Mouse (Mus musculus) kidney, adult 2 months (tissue): ENCODE data around the gene Xab2. TPM values are rescaled to one million over a fixed set of nuclear protein-coding genes. Genes with fewer than 3 reads are reported as not detected.
A peak's percentile ranks its signal among the peaks of the same experiment; 100 is the strongest.

Experiments used
- DNase-seq: peaks from one replicate; pipeline ENCODE4 v3.0.0; 2021
- H3K27ac ChIP-seq: fragments of 200-500 bp; 2 replicates; pipeline ENCODE4 v1.5.1; 2012; ENCODE audit warnings: low read depth, low read length, control low read depth, inconsistent platforms; ENCODE audit not compliant: insufficient read depth
- H3K27me3 ChIP-seq: fragments of 200-500 bp; replicated peaks from 2 replicates; pipeline ENCODE4 v1.6.1; 2012; ENCODE audit warnings: mild to moderate bottlenecking, moderate library complexity, low read length, inconsistent platforms; ENCODE audit not compliant: control insufficient read depth, insufficient read depth
- H3K36me3 ChIP-seq: fragments of 200-500 bp; 2 replicates; pipeline ENCODE4 v1.6.1; 2012; ENCODE audit warnings: mild to moderate bottlenecking, moderate library complexity, low read length, inconsistent platforms; ENCODE audit not compliant: control insufficient read depth, insufficient read depth
- H3K4me1 ChIP-seq: fragments of 200-500 bp; 2 replicates; pipeline ENCODE4 v1.6.1; 2011; ENCODE audit warnings: low read length; ENCODE audit not compliant: control insufficient read depth, insufficient read depth
- H3K4me3 ChIP-seq: fragments of 200-500 bp; 2 replicates; pipeline ENCODE4 v1.5.1; 2011; ENCODE audit warnings: mild to moderate bottlenecking, low read depth, low read length, control low read depth; ENCODE audit not compliant: insufficient read depth
- CTCF ChIP-seq: fragments of 200-500 bp; conservative IDR thresholded peaks from 2 replicates; pipeline ENCODE4 v1.5.1; 2011; ENCODE audit warnings: low read depth, mild to moderate bottlenecking, control low read depth, low read length, moderate library complexity, mixed read lengths; ENCODE audit not compliant: insufficient read depth, insufficient read length
- POLR2A ChIP-seq: fragments of 200-500 bp; IDR thresholded peaks from one replicate; pipeline ENCODE4 v1.6.1; 2011; ENCODE audit warnings: low read depth, low read length, control low read depth
- WGBS: fragments of 180-500 bp; shearing (Covaris S2); methylation state at CpG from one replicate; pipeline ENCODE4 v1.1.7; 2018; 5-methylcytosine and 5-hydroxymethylcytosine counted together
- polyA plus RNA-seq: library from polyadenylated mRNA; depleted of rRNA; stranded (reverse); fragments of >200 nt; gene quantifications from 2 replicates; pipeline ENCODE4 v1.2.3, GENCODE M21; 2012; rRNA removed

Xab2 gene
- polyA plus RNA-seq, 1 experiment, result 44.8 TPM

DNA sequence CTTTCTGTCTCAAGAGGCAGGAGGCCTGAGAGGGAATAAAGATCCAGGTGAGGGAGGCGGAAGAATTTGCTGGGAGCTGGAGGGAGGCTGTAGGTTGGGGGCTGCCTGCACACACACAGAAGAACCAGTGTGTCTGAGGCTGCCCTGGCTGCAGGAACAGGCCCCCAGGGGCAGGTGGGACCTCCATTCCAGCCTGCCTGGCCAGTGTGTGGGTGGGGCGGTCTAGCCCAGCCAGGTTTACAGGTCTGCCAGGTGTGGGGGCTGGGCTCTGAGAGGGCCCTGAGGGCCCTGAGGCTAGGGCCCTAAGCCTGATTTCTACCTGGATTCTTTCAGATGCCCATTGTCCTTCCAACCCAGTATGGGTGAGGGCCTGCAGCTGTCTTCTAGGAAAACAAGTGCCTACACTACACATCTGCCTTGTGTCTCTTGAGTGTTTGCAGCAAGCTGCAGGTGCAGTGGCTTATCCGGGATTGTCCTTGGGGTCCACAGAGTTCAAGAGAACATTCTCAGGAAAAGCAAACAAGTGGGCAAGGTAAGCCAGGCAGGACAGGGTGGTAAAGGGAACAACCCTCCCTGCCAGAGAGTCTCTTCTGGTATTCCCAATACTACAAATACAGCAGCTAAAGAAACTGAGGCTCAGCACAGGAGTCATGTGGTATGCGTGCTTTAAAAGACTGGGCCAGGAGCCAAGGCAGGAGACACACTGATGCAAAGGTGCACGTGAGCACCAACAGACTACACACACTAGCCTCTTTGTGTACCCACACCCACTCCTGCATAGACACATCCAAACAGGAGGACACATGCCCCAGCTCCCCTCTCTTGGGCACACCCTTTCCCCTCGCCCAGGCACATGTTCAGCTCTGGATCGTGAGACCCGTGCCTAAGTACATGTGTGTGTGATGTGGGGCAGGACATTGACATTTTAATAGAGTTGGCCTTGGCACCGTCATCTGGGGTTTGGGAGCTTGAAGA lies 41.4 kb downstream of the Xab2 start:
- Histone ChIP-seq H3K4me1 (no peaks in the 10 kb centered on the region), H3K27me3 (no peaks in the 10 kb centered on the region), H3K27ac (no peak overlapping the region), H3K4me3 (no peak overlapping the region), H3K36me3 (no peaks in the 10 kb centered on the region)
- no peak for DNase-seq
- TF ChIP-seq CTCF (no peak), POLR2A (no peak)
- WGBS, result 74% methylated on average over 9 of the region's 9 CpGs

DNA sequence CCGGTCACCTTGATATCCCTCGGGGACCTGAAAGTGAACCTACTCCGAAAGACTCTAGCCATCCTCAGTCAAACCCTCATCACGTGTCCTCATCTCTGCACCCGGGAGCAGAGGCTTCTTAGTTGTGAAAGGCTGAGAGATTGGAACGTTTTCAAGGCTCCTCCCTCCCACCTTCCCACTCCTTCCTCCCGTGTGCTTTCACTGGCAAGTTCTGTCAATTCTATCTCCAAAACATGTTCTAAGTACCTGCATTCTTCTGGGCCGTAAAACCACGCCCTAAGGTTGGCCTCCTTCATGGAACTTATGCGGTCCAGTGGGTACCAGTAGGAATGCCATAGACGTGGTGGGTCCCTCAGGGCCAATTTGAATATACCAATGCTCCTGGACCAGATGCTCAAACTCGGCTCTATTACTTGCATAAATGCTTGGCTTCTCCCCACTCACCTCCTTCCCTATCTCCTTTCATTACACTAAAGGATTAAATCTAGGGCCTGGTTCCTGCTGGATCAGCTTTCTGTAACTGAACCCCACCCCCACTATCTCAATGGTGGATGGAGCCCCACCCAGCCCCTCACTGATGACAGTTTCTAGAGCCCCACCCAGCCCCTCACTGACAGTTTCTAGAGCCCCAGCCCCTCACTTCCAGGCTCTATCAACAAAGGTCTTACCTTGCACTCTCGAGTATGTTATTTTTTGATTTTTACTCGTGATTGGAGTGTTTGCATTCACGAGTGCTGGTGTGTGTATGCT lies 44.7 kb downstream of the Xab2 start:
- Histone ChIP-seq H3K27ac (no peak overlapping the region), H3K36me3 (no peaks in the 10 kb centered on the region), H3K27me3 (no peaks in the 10 kb centered on the region), H3K4me3 (no peak overlapping the region), H3K4me1 (no peaks in the 10 kb centered on the region)
- 65% methylated on average over 15 of the region's 15 CpGs for WGBS
- TF ChIP-seq POLR2A, result no peak
- TF ChIP-seq CTCF, result no peak
- DNase-seq, result no peak

DNA sequence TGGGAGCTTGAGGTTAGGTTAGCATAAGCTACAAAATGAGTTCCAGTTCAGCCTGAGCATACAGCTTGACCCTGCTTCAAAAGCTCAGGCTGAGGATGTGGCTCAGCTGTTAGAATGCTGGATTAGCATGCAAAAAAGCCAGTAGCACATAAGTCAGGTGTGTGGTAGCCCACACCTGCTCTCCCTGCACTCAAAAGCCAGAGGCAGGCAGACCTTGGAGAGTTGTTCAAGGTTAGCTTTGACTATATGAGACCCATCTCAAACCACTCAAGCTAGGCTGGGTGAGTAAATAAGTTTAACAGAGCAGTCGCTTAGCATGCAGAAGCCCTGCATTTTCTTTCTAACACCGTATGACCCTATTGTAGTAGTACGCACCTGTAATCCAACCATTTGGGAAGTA lies 46.6 kb downstream of the Xab2 start:
- no peak for TF ChIP-seq POLR2A
- TF ChIP-seq CTCF, result no peak
- no peak overlapping the region for H3K27ac ChIP-seq
- 88% methylated on average over 3 of the region's 3 CpGs for WGBS

DNA sequence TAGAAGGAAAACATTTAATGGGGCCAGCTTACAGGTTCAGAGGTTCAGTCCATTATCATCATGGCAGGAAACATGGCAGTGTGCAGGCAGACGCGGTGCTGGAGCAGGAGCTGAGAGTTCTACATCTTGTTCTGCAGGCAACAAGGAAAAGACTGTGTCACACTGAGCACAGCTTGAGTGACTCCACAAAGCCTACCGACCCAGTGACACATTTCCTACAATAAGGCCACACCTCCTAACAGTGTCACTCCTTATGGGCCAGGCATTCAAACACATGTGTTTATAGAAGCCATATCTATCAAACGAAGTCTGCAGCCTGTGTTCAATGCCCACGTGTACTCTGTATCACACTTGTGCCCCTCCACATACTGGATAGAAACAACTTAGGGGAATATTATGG lies 51.3 kb downstream of the Xab2 start:
- DNase-seq, result no peak
- Histone ChIP-seq H3K4me1 (peaks cover 14% of the 10 kb centered on the region), H3K36me3 (no peaks in the 10 kb centered on the region), H3K27ac (no peak overlapping the region), H3K4me3 (no peak overlapping the region), H3K27me3 (no peaks in the 10 kb centered on the region)
- TF ChIP-seq POLR2A (no peak), CTCF (no peak)
- 89% methylated on average over 5 of the region's 5 CpGs for WGBS

More for the DNA sequence above, 46.6 kb downstream of the Xab2 start:
- H3K4me3 ChIP-seq, result no peak overlapping the region
- no peaks in the 10 kb centered on the region for H3K4me1 ChIP-seq
- DNase-seq, result no peak
- no peaks in the 10 kb centered on the region for H3K36me3 ChIP-seq
- H3K27me3 ChIP-seq, result no peaks in the 10 kb centered on the region

DNA sequence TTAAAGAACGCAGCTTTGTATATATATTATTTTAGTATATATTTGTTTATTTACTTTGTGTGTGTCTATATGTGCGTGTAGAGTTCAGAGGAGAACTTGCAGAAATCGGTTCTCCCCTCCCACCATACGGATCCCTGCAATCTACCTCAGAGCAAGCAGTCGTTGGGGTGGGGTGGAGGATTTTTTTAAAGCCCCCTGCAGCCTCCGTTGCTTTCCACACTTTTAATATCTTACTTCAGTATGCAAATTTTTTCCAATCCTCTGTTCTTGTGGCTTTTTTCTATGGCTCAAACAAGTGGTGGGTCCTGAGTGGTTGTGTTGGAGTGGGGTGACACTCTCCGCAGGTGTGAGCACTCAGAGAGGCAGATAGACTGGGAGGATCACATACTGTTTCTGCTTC lies 52.7 kb downstream of the Xab2 start:
- no peak for TF ChIP-seq CTCF
- TF ChIP-seq POLR2A, result no peak
- H3K4me3 ChIP-seq, result no peak overlapping the region
- 13% methylated on average over 7 of the region's 7 CpGs for WGBS
- peaks cover 14% of the 10 kb centered on the region for H3K4me1 ChIP-seq
- H3K36me3 ChIP-seq, result no peaks in the 10 kb centered on the region
- no peak for DNase-seq
- H3K27ac ChIP-seq, result no peak overlapping the region; the same call in 1 of the 2 replicates
- no peaks in the 10 kb centered on the region for H3K27me3 ChIP-seq

DNA sequence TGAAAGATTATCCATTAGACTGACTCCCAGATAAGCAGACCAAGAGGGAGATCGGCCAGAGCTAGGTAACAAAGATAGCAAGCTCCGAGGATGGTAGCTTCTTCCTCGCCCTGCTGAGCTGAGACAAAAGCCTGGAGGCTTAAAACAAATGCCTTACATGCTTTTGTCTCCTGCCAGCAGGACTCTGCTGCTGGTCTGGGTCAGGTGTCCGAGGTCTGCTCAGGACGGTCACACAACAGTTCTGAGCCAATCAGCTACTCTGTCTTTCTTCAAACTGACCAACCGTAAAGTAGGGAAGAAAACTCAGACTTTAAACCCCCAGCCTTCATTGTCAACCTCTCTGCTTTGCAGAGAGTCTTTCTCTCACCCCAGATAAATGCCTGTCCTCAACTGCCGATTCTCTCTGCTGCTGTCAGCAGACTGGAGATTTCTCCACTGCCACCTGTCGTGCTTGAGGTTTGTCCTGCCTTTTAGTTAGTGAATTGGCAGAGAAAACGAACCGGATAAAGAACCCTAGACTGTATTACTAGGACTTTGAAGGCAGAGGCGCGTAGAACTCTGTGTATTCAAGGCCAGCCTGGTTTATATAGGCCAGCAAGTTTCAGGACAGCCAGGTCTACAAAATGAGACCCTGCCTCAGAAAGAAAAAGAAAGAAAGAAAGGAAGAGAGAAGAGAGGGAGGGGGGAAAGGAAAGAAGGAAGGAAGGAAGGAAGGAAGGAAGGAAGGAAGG lies 53.3 kb downstream of the Xab2 start, which contains the start of gene C330021F23Rik:
Gene C330021F23Rik (plus strand): TSS at position 350 of the 731 bp plus-strand sequence.
- peak within 1 kb of the TSS; percentile 80 for H3K27ac ChIP-seq
- WGBS, result 7% methylated on average over 12 of the region's 12 CpGs
- no peaks in the 10 kb centered on the region for H3K27me3 ChIP-seq
- DNase-seq, result peak; percentile 84
- TF ChIP-seq CTCF (no peak), POLR2A (no peak)
- H3K4me1 ChIP-seq, result peaks cover 14% of the 10 kb centered on the region
- H3K4me3 ChIP-seq, result peak within 1 kb of the TSS; percentile 21; the same call in 1 of the 2 replicates
- no peaks in the 10 kb centered on the region for H3K36me3 ChIP-seq

Other genes starting within 250 kb of the Xab2 start
- gene Arhgef18, start 228.3 kb downstream of the Xab2 start, polyA plus RNA-seq, result 37.9 and 38.9 TPM in 2 replicates
- gene Pex11g, start 153.6 kb downstream of the Xab2 start, polyA plus RNA-seq, result 15.1 and 15.5 TPM in 2 replicates
- gene Tex45, start 150.5 kb downstream of the Xab2 start, polyA plus RNA-seq, result 0.05 and 0.11 TPM in 2 replicates
- gene Zfp358, start 128.2 kb downstream of the Xab2 start, polyA plus RNA-seq, result 43.2 and 58.6 TPM in 2 replicates
- 239 and 302 TPM in 2 replicates for gene Mcoln1, start 120.9 kb downstream of the Xab2 start, polyA plus RNA-seq
- gene Pnpla6, start 105.9 kb downstream of the Xab2 start, polyA plus RNA-seq, result 53.3 and 70.7 TPM in 2 replicates
- gene C330021F23Rik, start 53.3 kb downstream of the Xab2 start, polyA plus RNA-seq, result 6.4 and 7.3 TPM in 2 replicates
- 44.1 and 47.6 TPM in 2 replicates for gene Camsap3, start 34.0 kb downstream of the Xab2 start, polyA plus RNA-seq
- gene Pet100, start 232 bp upstream of the Xab2 start, polyA plus RNA-seq, result 15.6 and 27.2 TPM in 2 replicates
- not detected in 2 replicates for gene Pcp2, start 4.2 kb upstream of the Xab2 start, polyA plus RNA-seq
- 169 and 173 TPM in 2 replicates for gene Stxbp2, start 9.6 kb upstream of the Xab2 start, polyA plus RNA-seq
- gene Retn, start 34.5 kb upstream of the Xab2 start, polyA plus RNA-seq, result 47.2 and 76.9 TPM in 2 replicates
- 0.10 and 0.53 TPM in 2 replicates for gene Mcemp1, start 44.4 kb upstream of the Xab2 start, polyA plus RNA-seq
- gene Fcor, start 51.0 kb upstream of the Xab2 start, polyA plus RNA-seq, result 15.1 and 15.5 TPM in 2 replicates
- 30.5 and 30.8 TPM in 2 replicates for gene Trappc5, start 55.0 kb upstream of the Xab2 start, polyA plus RNA-seq
- 0.31 and 4.5 TPM in 2 replicates for gene Fcer2a, start 72.9 kb upstream of the Xab2 start, polyA plus RNA-seq
- 0.50 TPM in 1 of 2 replicates, not detected in the other for gene Clec4g, start 99.3 kb upstream of the Xab2 start, polyA plus RNA-seq
- 0.79 and 1.1 TPM in 2 replicates for gene Cd209a, start 127.7 kb upstream of the Xab2 start, polyA plus RNA-seq
- 0.13 TPM in 1 of 2 replicates, not detected in the other for gene Cd209e, start 233.0 kb upstream of the Xab2 start, polyA plus RNA-seq